Mouse (Mus musculus): Measurements from ENCODE around the gene F12. TPM values are rescaled to one million over a fixed set of nuclear protein-coding genes. Genes with fewer than 3 reads are reported as not detected.

Gene F12
- polyA plus RNA-seq (2012; ENCODE audit: insufficient read depth, insufficient read length, missing spikeins) = not detected in 2 replicates

GRCm38 (mm10) chr13:55426613-55427012 lies at the start of gene F12:
Gene F12, minus strand, starts transcription at chr13:55426793.
- no peak for TF ChIP-seq POLR2A (IDR thresholded peaks at IDR 0.05; ENCODE audit: borderline replicate concordance, low read depth, low read length)
- no peak for TF ChIP-seq CTCF (IDR thresholded peaks at IDR 0.05; ENCODE audit: low read depth, low read length)
- H3K27ac ChIP-seq (ENCODE audit: insufficient read depth, low read depth, low read length) = no peak within 1 kb of the TSS
- H3K4me3 ChIP-seq (ENCODE audit: insufficient read depth, low read length) = no peak within 1 kb of the TSS
- H3K4me1 ChIP-seq (ENCODE audit: control insufficient read depth, insufficient read depth, low read length) = peaks cover 23% of the 10 kb centered on the region

- peaks cover 10% of the 10 kb centered on the region for H3K4me1 ChIP-seq (ENCODE audit: control insufficient read depth, insufficient read depth, low read length)
- no peak overlapping the region for H3K4me3 ChIP-seq (ENCODE audit: insufficient read depth, low read length)
- TF ChIP-seq CTCF (IDR thresholded peaks at IDR 0.05; ENCODE audit: low read depth, low read length) (no peak), POLR2A (IDR thresholded peaks at IDR 0.05; ENCODE audit: borderline replicate concordance, low read depth, low read length) (no peak)
- H3K27ac ChIP-seq (ENCODE audit: insufficient read depth, low read depth, low read length) = no peak overlapping the region
Measured at GRCm38 (mm10) chr13:55476256-55476655, 49.7 kb upstream of the F12 start.

- no peak overlapping the region for H3K27ac ChIP-seq (ENCODE audit: insufficient read depth, low read depth, low read length)
- TF ChIP-seq POLR2A (IDR thresholded peaks at IDR 0.05; ENCODE audit: borderline replicate concordance, low read depth, low read length) = no peak
- TF ChIP-seq CTCF (IDR thresholded peaks at IDR 0.05; ENCODE audit: low read depth, low read length) = no peak
- peaks cover 10% of the 10 kb centered on the region for H3K4me1 ChIP-seq (ENCODE audit: control insufficient read depth, insufficient read depth, low read length)
- H3K4me3 ChIP-seq (ENCODE audit: insufficient read depth, low read length) = no peak overlapping the region
Measured at GRCm38 (mm10) chr13:55475750-55476149, 49.2 kb upstream of the F12 start.

GRCm38 (mm10) chr13:55474621-55475069 lies 48.1 kb upstream of the F12 start:
- Histone ChIP-seq H3K27ac (ENCODE audit: insufficient read depth, low read depth, low read length) (no peak overlapping the region), H3K4me1 (ENCODE audit: control insufficient read depth, insufficient read depth, low read length) (peaks cover 10% of the 10 kb centered on the region), H3K4me3 (ENCODE audit: insufficient read depth, low read length) (no peak overlapping the region)
- TF ChIP-seq POLR2A (IDR thresholded peaks at IDR 0.05; ENCODE audit: borderline replicate concordance, low read depth, low read length) (no peak), CTCF (IDR thresholded peaks at IDR 0.05; ENCODE audit: low read depth, low read length) (no peak)

- Histone ChIP-seq H3K4me1 (ENCODE audit: control insufficient read depth, insufficient read depth, low read length) (peaks cover 7% of the 10 kb centered on the region), H3K4me3 (ENCODE audit: insufficient read depth, low read length) (no peak overlapping the region), H3K27ac (ENCODE audit: insufficient read depth, low read depth, low read length) (no peak overlapping the region)
- TF ChIP-seq CTCF (IDR thresholded peaks at IDR 0.05; ENCODE audit: low read depth, low read length) (no peak), POLR2A (IDR thresholded peaks at IDR 0.05; ENCODE audit: borderline replicate concordance, low read depth, low read length) (no peak)
Measured at GRCm38 (mm10) chr13:55473961-55474360, 47.4 kb upstream of the F12 start.

GRCm38 (mm10) chr13:55473076-55473831 lies 46.7 kb upstream of the F12 start:
- no peak overlapping the region for H3K27ac ChIP-seq (ENCODE audit: insufficient read depth, low read depth, low read length)
- H3K4me3 ChIP-seq (ENCODE audit: insufficient read depth, low read length) = no peak overlapping the region
- TF ChIP-seq POLR2A (IDR thresholded peaks at IDR 0.05; ENCODE audit: borderline replicate concordance, low read depth, low read length) = no peak
- no peak for TF ChIP-seq CTCF (IDR thresholded peaks at IDR 0.05; ENCODE audit: low read depth, low read length)
- H3K4me1 ChIP-seq (ENCODE audit: control insufficient read depth, insufficient read depth, low read length) = 0 out of 2 replicates have a peak, but pooled peaks cover under 1% of the 10 kb centered on the region

GRCm38 (mm10) chr13:55472132-55473022 lies 45.8 kb upstream of the F12 start:
- peak overlapping the region; percentile 61 for H3K4me3 ChIP-seq (ENCODE audit: insufficient read depth, low read length)
- H3K27ac ChIP-seq (ENCODE audit: insufficient read depth, low read depth, low read length) = no peak overlapping the region
- no peaks in the 10 kb centered on the region for H3K4me1 ChIP-seq (ENCODE audit: control insufficient read depth, insufficient read depth, low read length)
- TF ChIP-seq CTCF (IDR thresholded peaks at IDR 0.05; ENCODE audit: low read depth, low read length) (no peak), POLR2A (IDR thresholded peaks at IDR 0.05; ENCODE audit: borderline replicate concordance, low read depth, low read length) (no peak)

GRCm38 (mm10) chr13:55471819-55472131 lies 45.2 kb upstream of the F12 start:
- no peak for TF ChIP-seq CTCF (IDR thresholded peaks at IDR 0.05; ENCODE audit: low read depth, low read length)
- TF ChIP-seq POLR2A (IDR thresholded peaks at IDR 0.05; ENCODE audit: borderline replicate concordance, low read depth, low read length) = no peak
- no peak overlapping the region for H3K27ac ChIP-seq (ENCODE audit: insufficient read depth, low read depth, low read length)
- peak overlapping the region; percentile 61 for H3K4me3 ChIP-seq (ENCODE audit: insufficient read depth, low read length)
- H3K4me1 ChIP-seq (ENCODE audit: control insufficient read depth, insufficient read depth, low read length) = no peaks in the 10 kb centered on the region

GRCm38 (mm10) chr13:55471156-55471818 lies 44.7 kb upstream of the F12 start:
- TF ChIP-seq POLR2A (IDR thresholded peaks at IDR 0.05; ENCODE audit: borderline replicate concordance, low read depth, low read length) = no peak
- peak; percentile 90 for TF ChIP-seq CTCF (IDR thresholded peaks at IDR 0.05; ENCODE audit: low read depth, low read length)
- H3K4me1 ChIP-seq (ENCODE audit: control insufficient read depth, insufficient read depth, low read length) = no peaks in the 10 kb centered on the region
- H3K4me3 ChIP-seq (ENCODE audit: insufficient read depth, low read length) = peak overlapping the region; percentile 61
- no peak overlapping the region for H3K27ac ChIP-seq (ENCODE audit: insufficient read depth, low read depth, low read length)
